Mouse (Mus musculus) heart, postnatal 0 days (tissue): ENCODE measurements at regions not wholly inside any gene's neighbourhood (a gene's known extent, or its start where the extent isn't known, plus 50 kb on each side); places are given as distances from the start of the nearest gene placed in this dataset.

Experiments
- CTCF ChIP-seq: IDR thresholded peaks from 2 replicates; pipeline ENCODE4 v1.5.1; 2016; ENCODE audit warnings: antibody characterized with exemption, control low read depth, low read depth
- EP300 ChIP-seq: IDR thresholded peaks from 2 replicates; pipeline ENCODE4 v1.6.1; 2016; ENCODE audit warnings: antibody characterized with exemption, low read depth

DNA sequence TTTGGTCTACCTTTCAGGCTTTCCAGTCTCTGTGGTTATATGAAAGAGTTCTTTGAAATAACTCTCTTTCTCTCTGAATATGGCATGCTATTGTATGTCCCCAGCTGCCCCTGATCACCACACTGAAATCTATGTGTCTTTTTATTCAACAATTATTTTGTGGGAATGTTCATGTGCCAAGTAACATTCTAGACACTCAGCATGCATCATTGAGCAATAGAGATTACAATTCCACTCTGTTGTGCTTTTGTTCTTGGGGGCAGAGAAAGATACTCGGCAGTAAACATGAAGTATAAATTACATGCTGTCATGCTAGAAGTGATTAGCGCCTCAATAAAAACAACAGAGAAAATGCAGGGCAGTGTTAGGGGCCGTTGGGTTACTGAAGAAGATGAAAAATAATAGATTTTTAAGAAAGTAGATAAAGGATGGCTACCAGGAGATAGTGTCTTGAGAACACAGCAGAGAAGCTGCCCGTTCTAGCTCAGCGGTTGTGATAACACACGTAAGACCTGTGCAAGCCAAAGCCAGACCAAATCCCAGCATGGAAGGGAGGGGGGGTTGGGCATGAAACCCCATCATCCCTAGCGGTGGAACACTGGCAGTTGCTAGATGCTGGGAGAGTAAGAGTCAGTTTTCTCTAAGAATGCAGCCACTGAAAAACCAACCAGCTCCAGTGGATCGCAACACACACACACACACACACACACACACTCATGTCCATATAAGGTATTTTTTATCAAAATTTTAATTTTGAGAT lies 174.3 kb upstream of the Tapt1 start:
- TF ChIP-seq CTCF, result no peak
- no peak for TF ChIP-seq EP300
